Mouse (Mus musculus) testis, adult 2 months (tissue): ENCODE data around the gene Kcne2.

Source experiments
- CTCF ChIP-seq: fragments of 200-500 bp; IDR thresholded peaks from 2 replicates; pipeline ENCODE4 v1.5.1; 2012; ENCODE audit warnings: low read depth, mild to moderate bottlenecking, inconsistent platforms, low read length, moderate library complexity; ENCODE audit not compliant: control insufficient read depth, insufficient read depth, insufficient replicate concordance
- POLR2A ChIP-seq: fragments of 200-500 bp; IDR thresholded peaks from 2 replicates; pipeline ENCODE4 v1.6.1; 2012; ENCODE audit warnings: low read depth, mild to moderate bottlenecking, inconsistent platforms, low read length, moderate library complexity; ENCODE audit not compliant: control insufficient read depth

GRCm38 (mm10) chr16:92285068-92285467 is 7.1 kb upstream of the Kcne2 start:
- no peak for TF ChIP-seq CTCF
- TF ChIP-seq POLR2A = no peak
